Mouse (Mus musculus) layer of hippocampus, adult 9-11 months (tissue): ENCODE measurements at regions not wholly inside any gene's neighbourhood (a gene's known extent, or its start where the extent isn't known, plus 50 kb on each side); places are given as distances from the start of the nearest gene placed in this dataset.

Experiments used
- DNase-seq: peaks from one replicate; pipeline ENCODE4 v3.0.0; 2022

- peak; percentile 19 for DNase-seq
Observed at GRCm38 (mm10) chr3:52685434-52686181, 331.4 kb downstream of the Cog6 start.

GRCm38 (mm10) chr3:52680824-52681388, 336.1 kb downstream of the Cog6 start:
- DNase-seq, result no peak

GRCm38 (mm10) chr3:52676886-52677670, 340.0 kb downstream of the Cog6 start:
- peak; percentile 30 for DNase-seq

- DNase-seq, result no peak
Observed at GRCm38 (mm10) chr3:52670628-52671028, 346.4 kb downstream of the Cog6 start.

GRCm38 (mm10) chr3:52663161-52663602, 353.9 kb downstream of the Cog6 start:
- peak; percentile 65 for DNase-seq

GRCm38 (mm10) chr3:52662164-52662908, 354.7 kb downstream of the Cog6 start:
- peak; percentile 46 for DNase-seq

DNA sequence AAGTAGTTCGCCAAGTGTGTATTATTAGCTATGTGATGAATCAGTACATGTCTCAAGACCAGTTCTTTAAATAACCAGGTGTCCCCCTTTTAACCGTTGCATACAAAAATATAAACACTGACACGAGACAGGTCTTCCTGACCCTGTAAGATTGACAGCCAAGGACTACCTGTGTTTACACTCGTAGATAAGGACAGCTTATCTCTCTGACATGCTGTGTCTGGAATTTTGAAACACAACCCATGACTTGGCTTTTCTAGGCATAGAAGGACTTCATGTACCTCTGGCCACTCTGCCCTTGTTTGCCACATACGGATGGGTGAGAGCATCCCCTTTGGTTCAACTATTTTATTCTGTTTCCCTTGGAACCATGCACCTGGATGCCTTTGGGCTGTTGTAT, 364.0 kb downstream of the Cog6 start:
- DNase-seq, result no peak

DNA sequence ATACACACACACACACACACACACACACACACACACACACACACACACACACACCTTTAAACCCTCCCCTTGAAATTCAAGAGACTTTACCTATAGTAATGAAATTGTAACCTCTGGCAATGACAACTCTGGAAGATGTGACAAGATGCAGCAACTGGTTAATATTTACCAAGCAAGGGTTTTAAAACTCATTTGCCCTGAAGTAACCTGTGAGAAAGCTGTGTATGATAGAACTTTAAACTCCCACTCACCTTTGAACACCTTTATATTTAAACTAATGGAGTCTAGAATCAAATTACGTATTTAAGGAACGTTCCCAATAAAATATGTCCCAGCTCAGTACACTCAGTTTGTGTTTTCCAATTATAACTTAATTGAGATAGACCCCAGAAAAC, 364.6 kb downstream of the Cog6 start:
- DNase-seq, result no peak

GRCm38 (mm10) chr3:52651862-52652475, 365.1 kb downstream of the Cog6 start:
- DNase-seq, result no peak

DNA sequence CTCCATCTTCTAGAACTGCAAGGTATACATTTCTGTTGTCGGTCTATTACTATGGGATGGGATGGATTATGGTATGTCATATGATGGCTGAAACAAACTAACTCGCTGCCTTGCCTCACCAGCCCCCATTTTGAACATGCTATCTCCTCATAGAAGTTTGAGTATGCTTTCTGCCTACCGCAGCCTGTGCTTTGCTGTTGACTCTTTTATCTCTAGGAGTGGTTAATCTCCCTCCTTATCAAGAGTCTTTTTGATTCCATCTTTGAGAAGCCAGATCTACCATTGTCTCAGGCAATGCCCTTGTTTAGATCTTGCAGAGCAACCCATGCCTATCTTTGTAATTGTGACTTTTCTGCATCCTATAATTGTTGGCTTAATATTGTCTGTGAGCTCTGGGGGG, 367.0 kb downstream of the Cog6 start:
- DNase-seq, result no peak

- DNase-seq, result no peak
Observed at GRCm38 (mm10) chr3:52648836-52649500, 368.1 kb downstream of the Cog6 start.

- DNase-seq, result no peak
Observed at GRCm38 (mm10) chr3:52647900-52648299, 369.1 kb downstream of the Cog6 start.

GRCm38 (mm10) chr3:52647161-52647692, 369.8 kb downstream of the Cog6 start:
- DNase-seq, result no peak

- DNase-seq, result no peak
Observed at GRCm38 (mm10) chr3:52645156-52645555, 371.9 kb downstream of the Cog6 start.

GRCm38 (mm10) chr3:52644178-52645128, 372.6 kb downstream of the Cog6 start:
- peak; percentile 54 for DNase-seq

GRCm38 (mm10) chr3:52643796-52644177, 373.2 kb downstream of the Cog6 start:
- DNase-seq, result no peak

DNA sequence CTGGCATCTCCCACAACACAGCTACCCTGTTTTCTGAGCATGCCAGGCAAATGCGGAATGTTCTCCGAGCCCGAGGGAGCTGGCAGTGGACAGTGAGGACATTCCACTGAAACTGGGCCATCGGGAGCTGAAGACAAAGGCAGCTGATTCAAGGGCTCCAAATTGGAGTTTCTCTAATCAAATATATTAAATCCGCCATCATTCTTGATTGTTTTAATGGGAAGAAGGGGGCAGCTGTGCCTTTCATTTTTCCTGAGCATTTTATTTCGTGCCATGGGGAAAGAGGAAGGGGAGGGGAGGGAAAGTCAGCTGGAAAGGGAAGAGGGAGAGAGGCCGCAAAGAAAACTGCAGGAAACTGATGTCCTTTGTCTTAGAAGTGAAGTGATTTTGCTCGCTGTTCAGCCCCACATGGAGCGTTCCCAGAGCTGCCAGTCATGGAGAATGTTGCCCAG, 373.9 kb downstream of the Cog6 start:
- DNase-seq, result peak; percentile 59

GRCm38 (mm10) chr3:52641226-52642181, 373.4 kb downstream of the Foxo1 start:
- peak; percentile 64 for DNase-seq
